Mouse (Mus musculus): ENCODE results near the gene Frmd4a. TPM values are rescaled to one million over a fixed set of nuclear protein-coding genes. Genes with fewer than 3 reads are reported as not detected.

The Frmd4a gene
- polyA plus RNA-seq, 1 experiment from 2014 or later = 33.1 TPM

DNA sequence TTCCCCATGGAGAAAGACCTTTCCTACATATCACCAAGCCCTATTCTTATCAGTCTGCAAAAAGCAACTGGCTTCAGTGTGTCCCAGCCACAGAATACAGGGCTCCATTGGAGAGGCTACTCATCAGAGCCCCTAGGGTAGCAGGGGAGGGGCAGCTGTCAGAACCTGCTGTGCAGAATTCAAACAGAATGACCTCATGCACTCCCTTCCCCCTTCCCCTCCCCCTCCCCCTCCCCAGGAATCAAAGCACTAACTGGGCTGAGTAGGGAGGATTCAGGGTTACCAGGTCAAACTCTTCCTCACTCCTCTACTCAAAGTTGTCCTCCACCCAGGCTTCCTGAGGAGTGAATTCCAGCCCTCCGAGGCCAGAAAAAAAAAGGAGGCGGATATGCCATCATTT is 444.0 kb downstream of the Frmd4a start:
- WGBS = 2% methylated on average over 2 of the region's 2 CpGs
- peak overlapping the region; percentile 30; the same call in 1 of the 2 replicates for H3K4me3 ChIP-seq
- H3K27ac ChIP-seq (replicated peaks) = peak overlapping the region; percentile 85
- no peaks in the 10 kb centered on the region for H3K9me3 ChIP-seq (replicated peaks)
- H3K4me1 ChIP-seq = peaks cover 74% of the 10 kb centered on the region
- peaks cover 14% of the 10 kb centered on the region for H3K36me3 ChIP-seq
- no peaks in the 10 kb centered on the region for H3K27me3 ChIP-seq (ENCODE audit: low read depth, poor library complexity, severe bottlenecking)
- DNase-seq (ENCODE audit: low spot score) = peak; percentile 80

DNA sequence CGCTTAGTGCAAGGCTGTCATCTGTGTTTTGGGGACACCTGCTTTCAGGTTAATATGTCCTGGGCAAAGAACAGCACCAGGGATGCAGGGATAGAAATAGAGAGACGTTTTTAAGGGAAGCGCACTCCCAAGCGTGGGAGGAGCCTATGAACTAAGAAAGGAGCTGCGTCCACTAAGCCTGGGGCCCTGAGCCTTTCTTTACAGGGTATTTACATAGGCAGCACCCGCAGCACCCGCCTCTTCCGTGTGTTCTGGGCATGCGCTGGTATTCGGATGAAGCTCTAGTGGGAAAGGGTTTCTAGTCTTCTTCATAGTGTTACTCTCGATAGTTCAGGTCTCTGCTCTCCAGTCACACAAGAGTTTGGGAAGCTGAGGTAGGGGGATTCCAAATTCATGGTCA is 445.0 kb downstream of the Frmd4a start:
- Histone ChIP-seq H3K4me3 (peak overlapping the region; percentile 30), H3K9me3 (replicated peaks) (no peaks in the 10 kb centered on the region), H3K36me3 (peaks cover 15% of the 10 kb centered on the region), H3K27me3 (ENCODE audit: low read depth, poor library complexity, severe bottlenecking) (no peaks in the 10 kb centered on the region), H3K27ac (replicated peaks) (peak overlapping the region; percentile 85), H3K4me1 (peaks cover 65% of the 10 kb centered on the region)
- WGBS = 13% methylated on average over 11 of the region's 11 CpGs
- DNase-seq (ENCODE audit: low spot score) = peak; percentile 68

DNA sequence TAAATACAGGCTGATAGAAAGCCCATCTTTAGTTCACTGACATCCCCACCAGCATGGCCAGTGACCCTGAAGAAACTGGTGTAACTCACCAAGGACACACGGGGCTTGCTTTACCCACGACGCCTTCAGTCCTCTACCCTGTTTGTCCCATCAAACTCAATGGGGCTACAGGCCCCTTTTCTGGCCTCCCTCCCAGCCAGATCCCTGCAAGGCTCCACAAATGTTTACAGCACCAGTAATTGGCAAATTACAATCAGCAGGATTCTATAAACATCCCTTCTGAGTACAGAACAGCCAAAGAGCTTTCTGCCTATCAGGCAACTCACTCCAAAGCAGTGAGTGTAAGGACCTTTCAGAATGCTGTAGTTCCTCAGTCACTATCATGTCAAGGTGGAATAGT is 448.6 kb downstream of the Frmd4a start:
- 86% methylated on average over 3 of the region's 3 CpGs for WGBS
- Histone ChIP-seq H3K36me3 (peaks cover 49% of the 10 kb centered on the region), H3K27ac (replicated peaks) (no peak overlapping the region), H3K4me3 (no peak overlapping the region), H3K27me3 (ENCODE audit: low read depth, poor library complexity, severe bottlenecking) (no peaks in the 10 kb centered on the region), H3K4me1 (peaks cover 29% of the 10 kb centered on the region), H3K9me3 (replicated peaks) (peaks cover 10% of the 10 kb centered on the region)
- no peak for DNase-seq (ENCODE audit: low spot score)

DNA sequence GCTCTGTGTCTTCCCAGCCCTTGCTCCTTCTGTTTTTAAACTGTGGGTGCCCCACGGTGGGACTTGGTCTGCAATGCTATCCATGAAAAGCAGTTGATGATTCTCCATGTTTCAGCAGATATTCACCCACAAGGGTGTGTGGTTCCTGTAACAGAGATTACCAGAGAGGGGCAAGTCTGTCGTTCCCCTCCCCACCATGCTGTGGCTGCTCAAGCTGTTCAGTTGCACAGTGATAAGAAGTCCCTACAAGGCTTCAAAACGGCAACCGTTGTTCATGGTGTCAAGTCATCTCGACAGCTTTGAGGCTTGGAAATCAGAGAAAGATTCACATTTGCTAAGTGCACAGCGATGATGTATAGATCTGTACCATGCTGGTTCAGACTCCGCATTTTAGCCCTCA is 449.8 kb downstream of the Frmd4a start:
- peaks cover 24% of the 10 kb centered on the region for H3K4me1 ChIP-seq
- DNase-seq (ENCODE audit: low spot score) = no peak
- 94% methylated on average over 7 of the region's 7 CpGs for WGBS
- no peaks in the 10 kb centered on the region for H3K27me3 ChIP-seq (ENCODE audit: low read depth, poor library complexity, severe bottlenecking)
- peaks cover 51% of the 10 kb centered on the region for H3K36me3 ChIP-seq
- no peak overlapping the region for H3K27ac ChIP-seq (replicated peaks)
- no peak overlapping the region for H3K4me3 ChIP-seq
- H3K9me3 ChIP-seq (replicated peaks) = peaks cover 10% of the 10 kb centered on the region

DNA sequence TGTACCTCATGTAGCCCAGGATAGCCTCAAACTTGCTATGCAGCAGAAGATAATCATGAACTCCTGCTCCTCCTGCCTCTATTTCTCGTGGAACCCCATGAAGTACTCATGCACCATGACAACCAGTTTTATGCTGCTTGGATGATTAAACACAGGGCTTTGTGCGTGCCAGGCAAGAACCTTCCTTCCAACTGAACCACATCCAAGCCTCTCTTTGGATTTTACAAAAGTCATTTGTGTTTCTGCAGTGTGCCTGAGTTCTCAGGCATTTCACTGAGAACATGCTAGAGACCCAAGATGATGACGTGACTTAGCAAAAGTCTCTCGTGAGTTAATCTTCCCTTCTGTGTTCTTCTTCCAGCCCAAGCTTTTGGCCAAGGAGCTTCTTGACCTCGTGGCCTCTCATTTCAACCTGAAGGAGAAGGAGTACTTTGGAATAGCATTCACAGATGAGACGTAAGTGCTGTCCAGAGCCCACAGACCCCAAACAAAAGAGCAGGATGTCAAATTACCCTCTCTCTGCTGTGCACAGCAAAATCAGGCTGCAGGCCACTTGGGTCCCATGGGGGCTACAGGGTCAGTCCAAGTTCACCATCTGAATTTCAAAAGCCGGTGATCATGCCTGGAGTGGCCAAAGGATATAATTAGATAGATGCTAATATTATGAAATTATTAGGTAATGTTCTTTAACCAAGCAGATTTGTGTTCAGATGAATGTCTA is 455.4 kb downstream of the Frmd4a start:
- peaks cover 86% of the 10 kb centered on the region for H3K36me3 ChIP-seq
- H3K4me3 ChIP-seq = no peak overlapping the region
- 71% methylated on average over 7 of the region's 7 CpGs for WGBS
- peaks cover 10% of the 10 kb centered on the region for H3K9me3 ChIP-seq (replicated peaks)
- no peak for DNase-seq (ENCODE audit: low spot score)
- peak overlapping the region; percentile 10; the same call in 1 of the 2 replicates for H3K27ac ChIP-seq (replicated peaks)
- no peaks in the 10 kb centered on the region for H3K27me3 ChIP-seq (ENCODE audit: low read depth, poor library complexity, severe bottlenecking)
- peaks cover 17% of the 10 kb centered on the region for H3K4me1 ChIP-seq

DNA sequence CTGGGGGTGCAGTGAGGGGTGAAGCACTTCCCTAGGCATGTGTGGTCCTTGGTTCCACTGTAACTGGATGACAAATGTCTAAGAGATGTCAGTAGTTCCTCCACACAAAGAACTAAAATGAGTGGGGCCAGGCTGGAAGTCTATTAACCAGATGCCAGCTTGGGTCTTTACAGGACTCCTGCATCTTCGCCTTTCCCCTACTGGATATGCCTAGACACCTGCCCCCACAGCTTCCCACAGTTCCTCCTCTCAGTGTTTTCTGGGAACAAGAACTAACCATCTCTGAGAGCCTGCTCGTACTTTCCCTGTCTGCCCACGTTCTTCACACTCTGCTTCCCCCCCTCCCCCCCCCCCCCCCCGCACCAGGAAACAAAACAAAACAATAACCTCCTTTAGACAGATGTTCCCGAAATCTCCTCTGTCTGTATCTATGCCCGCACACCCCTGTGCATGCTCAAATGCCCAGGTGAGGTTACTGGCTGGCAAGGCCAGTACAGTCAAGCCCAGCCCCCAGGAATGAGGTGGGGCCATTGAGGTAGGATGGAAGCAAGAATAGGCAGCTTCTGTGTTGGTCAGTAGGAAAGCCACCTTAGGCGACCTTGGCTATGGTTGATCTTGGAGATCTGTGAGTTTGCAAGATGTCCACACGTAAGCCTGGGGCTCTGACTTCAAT is 456.5 kb downstream of the Frmd4a start:
- peaks cover 84% of the 10 kb centered on the region for H3K36me3 ChIP-seq
- no peaks in the 10 kb centered on the region for H3K27me3 ChIP-seq (ENCODE audit: low read depth, poor library complexity, severe bottlenecking)
- 85% methylated on average over 7 of the region's 8 CpGs for WGBS
- H3K4me1 ChIP-seq = peaks cover 17% of the 10 kb centered on the region
- peaks cover 3% of the 10 kb centered on the region; the same call in 1 of the 2 replicates for H3K9me3 ChIP-seq (replicated peaks)
- no peak overlapping the region for H3K4me3 ChIP-seq
- DNase-seq (ENCODE audit: low spot score) = no peak
- H3K27ac ChIP-seq (replicated peaks) = no peak overlapping the region

DNA sequence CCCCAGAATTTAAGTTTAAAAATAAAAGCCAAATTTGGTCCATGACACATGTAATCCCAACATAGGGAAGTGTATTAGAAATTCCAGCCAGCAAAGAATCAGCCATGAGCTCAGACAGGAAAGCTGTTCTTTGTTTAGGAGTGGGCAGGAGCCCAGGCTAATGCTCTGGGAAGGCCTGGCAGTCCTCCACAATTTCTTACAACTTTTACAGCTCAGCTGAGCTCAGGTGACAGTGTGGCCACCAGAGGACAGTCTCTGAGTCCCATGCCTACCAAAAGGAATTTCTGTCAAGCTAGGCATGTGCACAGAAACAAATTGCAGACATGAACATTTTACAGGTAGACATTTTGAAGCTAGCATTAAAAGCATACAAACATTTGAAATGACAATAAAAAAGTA is 457.0 kb downstream of the Frmd4a start:
- H3K36me3 ChIP-seq = peaks cover 79% of the 10 kb centered on the region
- no peaks in the 10 kb centered on the region; the same call in 1 of the 2 replicates for H3K9me3 ChIP-seq (replicated peaks)
- H3K27ac ChIP-seq (replicated peaks) = no peak overlapping the region
- no peaks in the 10 kb centered on the region for H3K27me3 ChIP-seq (ENCODE audit: low read depth, poor library complexity, severe bottlenecking)
- H3K4me1 ChIP-seq = peaks cover 17% of the 10 kb centered on the region
- H3K4me3 ChIP-seq = no peak overlapping the region
- no peak for DNase-seq (ENCODE audit: low spot score)

DNA sequence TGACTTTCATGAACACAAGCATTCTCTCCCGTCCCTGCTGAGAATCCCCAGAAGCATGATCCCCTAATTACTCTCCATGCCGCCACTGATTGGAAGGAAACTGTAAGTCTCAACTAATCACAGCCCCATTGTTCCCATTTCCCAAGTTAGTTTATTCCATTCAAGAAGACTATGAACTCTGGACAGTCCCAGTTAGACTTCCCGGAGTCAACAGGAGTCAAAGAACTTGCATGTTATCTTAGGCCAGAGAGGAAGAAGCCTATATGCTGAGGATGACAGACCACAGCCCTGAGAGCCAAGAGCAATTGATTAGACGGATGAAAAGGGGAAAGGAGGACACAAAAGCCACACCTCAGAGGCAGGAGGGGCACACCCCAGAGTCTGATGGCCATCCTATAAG is 458.5 kb downstream of the Frmd4a start:
- no peak for DNase-seq (ENCODE audit: low spot score)
- H3K27me3 ChIP-seq (ENCODE audit: low read depth, poor library complexity, severe bottlenecking) = no peaks in the 10 kb centered on the region
- no peak overlapping the region for H3K4me3 ChIP-seq
- H3K9me3 ChIP-seq (replicated peaks) = no peaks in the 10 kb centered on the region
- WGBS = 79% methylated on average over 4 of the region's 4 CpGs
- H3K27ac ChIP-seq (replicated peaks) = no peak overlapping the region; the same call in 1 of the 2 replicates
- peaks cover 80% of the 10 kb centered on the region for H3K36me3 ChIP-seq
- H3K4me1 ChIP-seq = peaks cover 25% of the 10 kb centered on the region

DNA sequence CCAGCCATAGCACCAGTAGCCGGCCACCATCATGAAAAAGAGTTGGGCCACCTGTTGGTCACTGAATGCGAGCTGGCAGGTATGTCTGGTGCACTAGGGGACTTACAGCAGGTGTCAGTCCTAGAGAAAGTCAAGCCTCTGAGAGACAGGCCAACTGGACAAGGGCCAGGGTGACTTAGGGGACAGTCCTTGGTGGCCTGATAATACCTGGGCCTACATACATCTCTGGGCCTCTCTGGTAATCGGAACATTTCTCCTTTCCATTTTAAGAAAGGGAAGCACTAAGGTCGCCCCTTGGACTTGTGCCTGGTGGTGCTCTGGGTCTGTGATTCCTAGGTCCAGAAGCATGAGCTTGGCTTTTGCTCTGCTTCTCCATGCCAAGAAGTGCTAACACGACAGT is 459.1 kb downstream of the Frmd4a start:
- Histone ChIP-seq H3K4me3 (no peak overlapping the region), H3K27ac (replicated peaks) (no peak overlapping the region), H3K27me3 (ENCODE audit: low read depth, poor library complexity, severe bottlenecking) (no peaks in the 10 kb centered on the region), H3K36me3 (peaks cover 83% of the 10 kb centered on the region), H3K4me1 (peaks cover 31% of the 10 kb centered on the region), H3K9me3 (replicated peaks) (no peaks in the 10 kb centered on the region)
- DNase-seq (ENCODE audit: low spot score) = no peak
- WGBS = 94% methylated on average over 5 of the region's 5 CpGs

DNA sequence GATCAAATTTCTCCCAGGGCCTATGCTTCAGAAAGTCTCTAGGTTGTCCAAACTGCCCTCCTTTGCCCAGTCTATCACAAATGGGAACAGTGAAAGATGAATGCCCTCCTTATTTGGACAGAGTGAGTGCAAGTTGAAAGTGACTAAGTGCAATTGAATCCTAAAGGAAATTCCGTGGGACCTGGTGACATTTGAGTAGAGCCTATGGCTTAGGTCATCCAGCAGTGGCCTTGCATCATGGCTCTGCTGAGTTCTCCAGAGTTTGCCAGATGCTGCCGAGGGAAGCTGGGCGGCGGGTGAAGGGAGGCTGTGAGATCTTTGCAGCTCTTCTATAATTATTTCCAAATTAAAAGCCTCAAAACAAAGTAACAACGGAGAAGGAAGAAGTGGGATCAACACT is 459.8 kb downstream of the Frmd4a start:
- Histone ChIP-seq H3K27me3 (ENCODE audit: low read depth, poor library complexity, severe bottlenecking) (no peaks in the 10 kb centered on the region), H3K4me1 (peaks cover 26% of the 10 kb centered on the region), H3K27ac (replicated peaks) (no peak overlapping the region), H3K36me3 (peaks cover 88% of the 10 kb centered on the region), H3K4me3 (no peak overlapping the region), H3K9me3 (replicated peaks) (no peaks in the 10 kb centered on the region)
- DNase-seq (ENCODE audit: low spot score) = no peak
- 88% methylated on average over 5 of the region's 5 CpGs for WGBS

DNA sequence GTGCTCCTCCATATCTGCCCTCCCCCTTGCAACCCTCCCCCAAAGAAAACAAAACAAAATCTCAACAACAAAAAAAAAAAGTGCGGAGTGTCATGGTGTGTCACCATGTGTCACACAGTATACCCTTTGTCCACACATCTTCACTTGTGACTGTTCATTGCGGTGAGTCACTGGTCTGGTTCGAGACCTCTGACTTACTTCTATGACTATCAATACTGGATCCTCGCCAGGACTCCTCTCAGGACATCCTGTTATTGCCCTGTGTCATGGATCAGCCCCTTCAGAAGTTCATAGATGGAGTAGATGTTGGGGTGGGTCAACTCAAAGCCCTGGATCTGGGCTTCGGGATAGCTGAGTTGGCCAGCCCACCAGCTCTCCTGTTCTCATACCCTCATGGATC is 462.7 kb downstream of the Frmd4a start:
- no peak for DNase-seq (ENCODE audit: low spot score)
- WGBS = 95% methylated on average over 5 of the region's 5 CpGs
- peaks cover 16% of the 10 kb centered on the region for H3K4me1 ChIP-seq
- no peak overlapping the region for H3K4me3 ChIP-seq
- no peaks in the 10 kb centered on the region for H3K9me3 ChIP-seq (replicated peaks)
- H3K36me3 ChIP-seq = peaks cover 86% of the 10 kb centered on the region
- H3K27me3 ChIP-seq (ENCODE audit: low read depth, poor library complexity, severe bottlenecking) = no peaks in the 10 kb centered on the region
- H3K27ac ChIP-seq (replicated peaks) = no peak overlapping the region

DNA sequence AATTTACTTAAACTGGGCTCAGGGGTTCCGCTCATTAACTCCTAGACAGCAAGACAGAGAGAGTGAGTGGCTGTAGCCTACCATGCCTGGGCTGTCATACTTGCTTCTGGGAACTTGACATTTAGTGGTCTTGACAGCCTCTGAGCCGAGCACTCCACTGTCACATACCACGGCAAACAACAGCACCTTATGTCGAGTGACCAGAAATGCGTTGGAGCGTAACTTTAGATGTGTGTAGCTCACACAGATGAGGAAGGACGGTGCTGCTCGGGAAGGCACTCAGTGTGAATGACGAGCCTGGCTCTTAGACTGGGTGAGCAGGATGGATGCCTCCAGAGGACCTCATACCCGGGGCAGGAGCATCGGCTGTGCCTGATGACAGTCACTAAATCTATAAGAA is 463.6 kb downstream of the Frmd4a start:
- 76% methylated on average over 11 of the region's 11 CpGs for WGBS
- H3K4me3 ChIP-seq = no peak overlapping the region
- peaks cover 16% of the 10 kb centered on the region for H3K4me1 ChIP-seq
- peaks cover 85% of the 10 kb centered on the region for H3K36me3 ChIP-seq
- peak overlapping the region; percentile 42; the same call in 1 of the 2 replicates for H3K27ac ChIP-seq (replicated peaks)
- H3K27me3 ChIP-seq (ENCODE audit: low read depth, poor library complexity, severe bottlenecking) = no peaks in the 10 kb centered on the region
- H3K9me3 ChIP-seq (replicated peaks) = no peaks in the 10 kb centered on the region
- no peak for DNase-seq (ENCODE audit: low spot score)

DNA sequence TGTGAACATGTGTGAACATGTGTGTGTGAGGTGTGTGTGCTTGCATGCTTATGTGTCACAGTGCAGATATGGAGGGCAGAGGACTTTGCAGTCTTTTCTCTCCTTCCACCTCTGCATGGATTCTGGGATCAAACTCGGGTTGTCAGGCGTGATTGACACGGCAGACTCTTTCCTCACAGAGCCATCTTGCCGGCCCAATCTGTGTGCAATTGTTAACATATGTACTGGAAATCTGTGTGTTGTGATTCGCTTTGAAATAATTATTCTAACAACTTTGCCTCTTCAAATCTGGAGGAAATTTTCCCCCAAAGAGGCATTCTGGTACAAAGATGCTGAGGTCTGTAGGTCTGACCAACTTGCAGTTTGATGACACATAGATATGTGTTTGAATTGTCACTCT is 468.7 kb downstream of the Frmd4a start:
- WGBS = 92% methylated on average over 5 of the region's 5 CpGs
- Histone ChIP-seq H3K4me3 (no peak overlapping the region), H3K9me3 (replicated peaks) (no peaks in the 10 kb centered on the region), H3K4me1 (peaks cover 26% of the 10 kb centered on the region), H3K36me3 (peaks cover 74% of the 10 kb centered on the region), H3K27ac (replicated peaks) (no peak overlapping the region), H3K27me3 (ENCODE audit: low read depth, poor library complexity, severe bottlenecking) (no peaks in the 10 kb centered on the region)
- DNase-seq (ENCODE audit: low spot score) = no peak

Data from midbrain, embryonic 10.5 days (tissue).